In genomic region chr7:143977491-143977830, GRCm38 (mm10) we compare ENCODE assay signal across 7 mouse cellular contexts. TPM values are rescaled to one million over a fixed set of nuclear protein-coding genes. Genes with fewer than 3 reads are reported as not detected.
DNase-seq lines count a peak whose midpoint lies in the region; ATAC-seq and TF ChIP-seq lines count a peak whose summit lies in the region.

No protein-coding gene starts in this region.

- no peaks in the 10 kb centered on the region for H3K36me3 ChIP-seq in lung, postnatal 0 days (ENCODE audit: insufficient read depth, low read length)
- no peaks in the 10 kb centered on the region for H3K36me3 ChIP-seq in hindbrain, embryonic 12.5 days
- H3K36me3 ChIP-seq in liver, embryonic 16.5 days (ENCODE audit: control insufficient read depth, insufficient read depth), result no peaks in the 10 kb centered on the region

- no peak for TF ChIP-seq CTCF in lung, postnatal 0 days (IDR thresholded peaks at IDR 0.05)

- H3K9ac ChIP-seq in lung, postnatal 0 days (replicated peaks; ENCODE audit: low read depth), result no peak overlapping the region
- H3K9ac ChIP-seq in hindbrain, embryonic 12.5 days, result 0 out of 2 replicates have a peak overlapping the region, but pooled peaks have one; percentile 38
- H3K9ac ChIP-seq in liver, embryonic 16.5 days (ENCODE audit: low read depth, low read length), result no peak overlapping the region

- ATAC-seq in lung, postnatal 0 days, result no peak
- no peak for ATAC-seq in hindbrain, embryonic 12.5 days (ENCODE audit: low FRiP score)
- ATAC-seq in liver, embryonic 16.5 days (ENCODE audit: low read depth), result no peak

- no peaks in the 10 kb centered on the region; the same call in 1 of the 2 replicates for H3K4me1 ChIP-seq in lung, postnatal 0 days (ENCODE audit: insufficient read depth, low read depth, low read length)
- peaks cover 20% of the 10 kb centered on the region for H3K4me1 ChIP-seq in hindbrain, embryonic 12.5 days
- H3K4me1 ChIP-seq in liver, embryonic 16.5 days (ENCODE audit: control insufficient read depth, low read depth, low read length), result no peaks in the 10 kb centered on the region

- H3K4me2 ChIP-seq in lung, postnatal 0 days (replicated peaks; ENCODE audit: low read depth, low read length), result peak overlapping the region; percentile 70
- H3K4me2 ChIP-seq in hindbrain, embryonic 12.5 days (replicated peaks), result peak overlapping the region; percentile 98
- peak overlapping the region; percentile 47 for H3K4me2 ChIP-seq in liver, embryonic 16.5 days (ENCODE audit: low read depth, low read length)

- peak overlapping the region; percentile 34; the same call in 1 of the 2 replicates for H3K4me3 ChIP-seq in lung, postnatal 0 days (ENCODE audit: low read depth, low read length)
- peak overlapping the region; percentile 49 for H3K4me3 ChIP-seq in hindbrain, embryonic 12.5 days
- peak overlapping the region; percentile 58; the same call in 1 of the 2 replicates for H3K4me3 ChIP-seq in liver, embryonic 16.5 days (ENCODE audit: low read depth, low read length)

- no peaks in the 10 kb centered on the region for H3K9me3 ChIP-seq in lung, postnatal 0 days (ENCODE audit: low read length)
- H3K9me3 ChIP-seq in hindbrain, embryonic 12.5 days (replicated peaks), result no peaks in the 10 kb centered on the region
- H3K9me3 ChIP-seq in liver, embryonic 16.5 days (replicated peaks; ENCODE audit: control insufficient read depth, low read length), result no peaks in the 10 kb centered on the region

- 6% methylated on average over 5 of the region's 5 CpGs for WGBS in lung, postnatal 0 days
- 14% methylated on average over 5 of the region's 5 CpGs for WGBS in hindbrain, embryonic 12.5 days
- 11% methylated on average over 5 of the region's 5 CpGs for WGBS in liver, embryonic 16.5 days (ENCODE audit: insufficient replicate concordance)

- peaks cover 24% of the 10 kb centered on the region for H3K27me3 ChIP-seq in lung, postnatal 0 days (replicated peaks; ENCODE audit: insufficient read depth, low read length)
- peaks cover 66% of the 10 kb centered on the region for H3K27me3 ChIP-seq in hindbrain, embryonic 12.5 days
- H3K27me3 ChIP-seq in liver, embryonic 16.5 days (ENCODE audit: control insufficient read depth, insufficient read depth, low read depth, low read length), result peaks cover 36% of the 10 kb centered on the region

- H3K27ac ChIP-seq in lung, postnatal 0 days (ENCODE audit: low read length), result no peak overlapping the region
- H3K27ac ChIP-seq in hindbrain, embryonic 12.5 days, result no peak overlapping the region
- H3K27ac ChIP-seq in liver, embryonic 16.5 days (ENCODE audit: low read length), result no peak overlapping the region

- no peak for TF ChIP-seq EP300 in lung, postnatal 0 days (IDR thresholded peaks at IDR 0.05)

- no peak for DNase-seq in lung, postnatal 0 days (ENCODE audit: low spot score)
- no peak for DNase-seq in lung, postnatal 4 days
- DNase-seq in right cerebral cortex, postnatal 25 days, result no peak
- DNase-seq in gastrocnemius, postnatal 36 days, result no peak
- no peak for DNase-seq in left cerebral cortex, adult 11 months (ENCODE audit: low spot score)

- intact Hi-C loops in gastrocnemius, postnatal 36 days (cut with DNase I), result no loop called here

RNA-seq across cellular contexts. Expression of gene Shank2, which starts 24.3 kb away (rescaled TPM):
- 0.76 and 1.2 TPM in 2 replicates for polyA plus RNA-seq in lung, postnatal 0 days (2015; fragmentation: Nextera tagmentation; extraction: Ambion mirVana)
- 3.3 and 3.7 TPM in 2 replicates for polyA plus RNA-seq in hindbrain, embryonic 12.5 days (2016; fragmentation: Nextera tagmentation; extraction: Ambion mirVana)
- 0.63 and 0.67 TPM in 2 replicates for polyA plus RNA-seq in liver, embryonic 16.5 days (2015; fragmentation: Nextera tagmentation; extraction: Ambion mirVana)
- under 1 TPM; 0.05 to 0.18 TPM for total RNA-seq in gastrocnemius, postnatal 36 days (2021)

Comparison
In these comparisons a context has a peak if more than half of its experiments do, and no peak if none do; other contexts are left out.
1. H3K4me2 ChIP-seq: peak in every context shown above with its lines; median percentile 98 in hindbrain, embryonic 12.5 days; 70 in lung, postnatal 0 days; 47 in liver, embryonic 16.5 days.